Mouse (Mus musculus) liver, postnatal 0 days (tissue): ENCODE measurements around the gene Pacsin3. TPM values are rescaled to one million over a fixed set of nuclear protein-coding genes. Genes with fewer than 3 reads are reported as not detected.

Source experiments
- ATAC-seq: fragments of 200-750 bp; cut with Nextera tagmentation; 2 replicates; pipeline ENCODE4 v1.8.0; 2017; ENCODE audit warnings: mild to moderate bottlenecking, moderate library complexity
- DNase-seq: peaks from one replicate; pipeline ENCODE4 v3.0.0-alpha.2; 2016
- H3K27ac ChIP-seq: fragments of 300-500 bp; sonication (generic); 2 replicates; pipeline ENCODE4 v1.5.1; 2014; ENCODE audit warnings: antibody characterized with exemption, moderate library complexity, mild to moderate bottlenecking, low read depth
- H3K27me3 ChIP-seq: fragments of 300-500 bp; sonication (generic); 2 replicates; pipeline ENCODE4 v1.6.1; 2014; ENCODE audit warnings: low read length, control low read depth, mixed read lengths; ENCODE audit not compliant: insufficient read depth
- H3K36me3 ChIP-seq: fragments of 300-500 bp; sonication (generic); replicated peaks from 2 replicates; pipeline ENCODE4 v1.6.1; 2014; ENCODE audit warnings: mild to moderate bottlenecking, control low read depth, low read length, moderate library complexity, mixed read lengths; ENCODE audit not compliant: insufficient read depth
- H3K4me1 ChIP-seq: fragments of 300-500 bp; sonication (generic); 2 replicates; pipeline ENCODE4 v1.6.1; 2014; ENCODE audit warnings: antibody characterized with exemption, mild to moderate bottlenecking, control low read depth; ENCODE audit not compliant: insufficient read depth
- H3K4me2 ChIP-seq: fragments of 300-500 bp; sonication (generic); 2 replicates; pipeline ENCODE4 v1.6.1; 2014; ENCODE audit warnings: low read depth, mild to moderate bottlenecking, low read length, moderate library complexity, mixed read lengths
- H3K4me3 ChIP-seq: fragments of 300-500 bp; sonication (generic); 2 replicates; pipeline ENCODE4 v1.5.1; 2014; ENCODE audit warnings: low read depth, low read length
- H3K9ac ChIP-seq: fragments of 300-500 bp; sonication (generic); replicated peaks from 2 replicates; pipeline ENCODE4 v1.6.1; 2014; ENCODE audit warnings: mild to moderate bottlenecking, moderate library complexity
- H3K9me3 ChIP-seq: fragments of 300-500 bp; sonication (generic); 2 replicates; pipeline ENCODE4 v1.6.1; 2016; ENCODE audit warnings: mild to moderate bottlenecking, control low read depth, low read length, mixed read lengths
- CTCF ChIP-seq: sonication (generic); IDR thresholded peaks from 2 replicates; pipeline ENCODE4 v1.5.1; 2016; ENCODE audit warnings: antibody characterized with exemption, low read depth
- EP300 ChIP-seq: IDR thresholded peaks from 2 replicates; pipeline ENCODE4 v1.6.1; 2016; ENCODE audit warnings: antibody characterized with exemption, low read depth, mild to moderate bottlenecking
- WGBS: fragments of 180-500 bp; shearing (Covaris S2); extraction: QIAGEN DNeasy Blood & Tissue Kit; methylation state at CpG from one replicate; pipeline ENCODE4 v1.1.7; 2014; ENCODE audit not compliant: insufficient replicate concordance; 5-methylcytosine and 5-hydroxymethylcytosine counted together
- polyA plus RNA-seq: library from polyadenylated mRNA; unstranded; fragments of >200 nt; fragmentation: Nextera tagmentation; extraction: Ambion mirVana; gene quantifications from 2 replicates; pipeline ENCODE4 v1.2.1, GENCODE M21; 2015

The Pacsin3 gene
- polyA plus RNA-seq, 1 experiment from 2014 or later, result 27.8 TPM

DNA sequence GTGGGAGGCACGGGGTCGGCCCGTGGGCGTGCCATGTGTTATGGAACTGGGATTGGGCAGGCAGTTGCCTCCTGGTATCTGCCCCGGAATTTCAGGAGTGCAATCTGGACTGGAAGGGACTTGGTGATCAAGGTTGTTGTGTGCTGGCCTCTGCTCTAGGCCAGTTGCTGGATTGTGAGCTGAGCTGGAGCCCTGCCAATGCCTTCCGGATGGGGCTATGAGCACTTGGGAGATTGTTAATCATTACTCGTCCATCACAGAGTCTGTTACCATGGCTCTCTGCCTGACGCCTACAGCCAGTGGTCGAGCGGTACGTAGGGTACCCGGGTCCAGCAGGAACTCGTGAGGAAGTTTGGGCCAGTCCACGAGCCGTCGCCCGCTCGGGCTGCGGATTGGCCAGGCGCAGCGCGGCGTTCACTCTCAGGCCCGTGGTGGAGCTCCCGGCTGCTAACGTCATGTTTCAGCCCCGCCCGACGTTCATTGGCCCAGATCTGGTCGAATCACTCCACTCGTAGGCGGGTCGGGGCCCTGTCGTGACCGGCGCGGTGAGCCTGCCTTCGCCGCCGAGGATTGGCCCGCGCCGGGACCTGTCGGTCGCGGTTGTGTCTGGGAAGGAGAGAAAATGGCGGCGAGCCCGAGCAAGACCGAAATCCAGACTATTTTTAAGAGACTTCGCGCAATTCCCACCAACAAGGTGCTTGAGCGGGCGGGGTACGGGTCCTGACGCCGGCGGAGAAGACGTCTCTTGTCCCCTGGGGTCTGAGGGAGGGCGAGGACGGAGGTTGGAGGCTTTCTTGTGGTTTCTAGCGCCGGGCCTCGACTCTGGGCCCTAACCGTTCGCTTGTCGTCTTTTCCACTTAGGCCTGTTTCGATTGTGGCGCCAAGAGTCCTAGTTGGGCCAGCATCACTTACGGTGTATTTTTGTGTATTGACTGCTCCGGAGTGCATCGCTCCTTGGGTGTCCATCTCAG lies 9.2 kb downstream of the Pacsin3 start, which contains the start of gene Arfgap2:
TSS of gene Arfgap2 (plus strand) at position 264 of the 971 bp plus-strand sequence.
- peak within 1 kb of the TSS; percentile 66 for H3K4me3 ChIP-seq
- H3K9me3 ChIP-seq, result no peaks in the 10 kb centered on the region
- DNase-seq (peak; percentile 98), ATAC-seq (peak; percentile 95)
- WGBS, result 2% methylated on average over 68 of the region's 72 CpGs
- H3K9ac ChIP-seq, result peak within 1 kb of the TSS; percentile 81
- H3K27ac ChIP-seq, result peak within 1 kb of the TSS; percentile 94
- no peak for TF ChIP-seq CTCF
- TF ChIP-seq EP300, result peak; percentile 65; the same call in 1 of the 2 replicates
- H3K36me3 ChIP-seq, result peaks cover 41% of the 10 kb centered on the region
- peaks cover 34% of the 10 kb centered on the region for H3K4me1 ChIP-seq
- no peaks in the 10 kb centered on the region for H3K27me3 ChIP-seq
- H3K4me2 ChIP-seq, result peak within 1 kb of the TSS; percentile 91

DNA sequence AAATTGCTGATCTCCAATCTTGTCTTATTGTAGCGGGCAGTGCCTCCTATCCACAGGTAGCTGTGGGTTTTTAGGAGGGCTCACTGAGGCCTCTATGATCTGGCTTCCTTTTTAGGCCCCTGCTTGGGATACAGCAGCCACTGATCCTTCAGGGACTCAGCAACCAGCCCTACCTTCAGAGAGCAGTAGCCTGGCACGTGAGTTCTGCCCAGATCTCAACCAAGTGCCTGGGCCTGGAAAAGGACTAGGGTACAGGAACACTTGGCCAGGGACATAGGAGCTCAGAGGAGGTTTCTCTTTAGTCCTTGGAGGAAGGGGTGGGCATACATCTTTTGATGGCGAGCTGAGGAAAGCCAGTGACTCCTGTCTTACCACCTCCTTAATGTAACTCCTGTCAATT lies 12.3 kb downstream of the Pacsin3 start:
- ATAC-seq, result no peak
- TF ChIP-seq CTCF (no peak), EP300 (no peak)
- Histone ChIP-seq H3K27ac (peak overlapping the region; percentile 94), H3K4me2 (peak overlapping the region; percentile 57; the same call in 1 of the 2 replicates), H3K9me3 (no peaks in the 10 kb centered on the region), H3K4me3 (no peak overlapping the region), H3K27me3 (no peaks in the 10 kb centered on the region), H3K9ac (peak overlapping the region; percentile 16; the same call in 1 of the 2 replicates), H3K36me3 (peaks cover 64% of the 10 kb centered on the region), H3K4me1 (peaks cover 41% of the 10 kb centered on the region)
- 87% methylated on average over 3 of the region's 3 CpGs for WGBS
- DNase-seq, result no peak

DNA sequence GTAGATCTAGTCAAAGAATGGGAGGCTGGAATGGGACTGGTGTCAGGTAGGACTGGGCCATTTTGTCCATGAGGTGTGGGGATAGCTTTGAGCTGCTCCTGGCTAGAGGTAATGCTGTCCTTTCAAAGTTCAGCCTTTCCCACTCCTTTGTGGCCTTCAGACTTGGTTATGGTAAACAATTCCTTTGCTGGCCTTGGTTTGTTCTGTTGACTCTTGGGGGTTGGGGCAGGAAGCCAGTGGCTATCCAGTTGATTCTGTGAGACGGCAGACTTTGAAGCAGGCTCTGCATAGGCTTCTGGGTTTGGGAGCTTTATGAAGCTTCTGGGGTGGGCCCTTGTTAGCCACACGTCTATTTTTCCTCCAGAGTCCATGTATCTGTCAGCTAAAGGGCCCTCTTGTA lies 13.0 kb downstream of the Pacsin3 start:
- H3K9me3 ChIP-seq, result no peaks in the 10 kb centered on the region
- H3K4me1 ChIP-seq, result peaks cover 37% of the 10 kb centered on the region
- TF ChIP-seq EP300 (0 out of 2 replicates have a peak, but pooled peaks have one; percentile 25), CTCF (no peak)
- 0 out of 2 replicates have a peak overlapping the region, but pooled peaks have one; percentile 3 for H3K4me3 ChIP-seq
- 48% methylated on average over 2 of the region's 2 CpGs for WGBS
- H3K36me3 ChIP-seq, result peaks cover 66% of the 10 kb centered on the region
- peak overlapping the region; percentile 94 for H3K27ac ChIP-seq
- DNase-seq (peak; percentile 58), ATAC-seq (peak; percentile 13)
- H3K9ac ChIP-seq, result peak overlapping the region; percentile 34; the same call in 1 of the 2 replicates
- peak overlapping the region; percentile 57 for H3K4me2 ChIP-seq
- H3K27me3 ChIP-seq, result no peaks in the 10 kb centered on the region

DNA sequence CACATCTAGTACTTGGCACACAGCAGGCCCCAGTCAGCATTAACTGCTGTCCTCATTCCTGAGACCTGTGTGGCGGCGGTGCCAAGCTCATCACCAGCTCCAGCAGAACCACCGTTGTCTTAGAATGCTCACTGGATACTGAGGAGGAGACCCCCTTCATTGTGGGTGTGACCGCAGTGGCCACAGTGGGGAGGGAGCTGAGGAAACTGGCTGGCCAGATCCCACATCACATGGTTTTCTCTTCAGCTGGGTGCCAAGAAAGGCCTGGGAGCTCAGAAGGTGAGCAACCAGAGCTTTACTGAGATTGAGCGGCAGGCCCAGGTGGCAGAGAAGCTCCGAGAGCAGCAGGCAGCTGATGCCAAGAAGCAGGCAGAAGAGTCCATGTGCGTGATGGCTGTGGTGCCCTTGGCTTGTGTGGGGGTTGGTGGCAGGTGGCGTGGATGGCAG lies 14.0 kb downstream of the Pacsin3 start:
- H3K9ac ChIP-seq, result peak overlapping the region; percentile 48

DNA sequence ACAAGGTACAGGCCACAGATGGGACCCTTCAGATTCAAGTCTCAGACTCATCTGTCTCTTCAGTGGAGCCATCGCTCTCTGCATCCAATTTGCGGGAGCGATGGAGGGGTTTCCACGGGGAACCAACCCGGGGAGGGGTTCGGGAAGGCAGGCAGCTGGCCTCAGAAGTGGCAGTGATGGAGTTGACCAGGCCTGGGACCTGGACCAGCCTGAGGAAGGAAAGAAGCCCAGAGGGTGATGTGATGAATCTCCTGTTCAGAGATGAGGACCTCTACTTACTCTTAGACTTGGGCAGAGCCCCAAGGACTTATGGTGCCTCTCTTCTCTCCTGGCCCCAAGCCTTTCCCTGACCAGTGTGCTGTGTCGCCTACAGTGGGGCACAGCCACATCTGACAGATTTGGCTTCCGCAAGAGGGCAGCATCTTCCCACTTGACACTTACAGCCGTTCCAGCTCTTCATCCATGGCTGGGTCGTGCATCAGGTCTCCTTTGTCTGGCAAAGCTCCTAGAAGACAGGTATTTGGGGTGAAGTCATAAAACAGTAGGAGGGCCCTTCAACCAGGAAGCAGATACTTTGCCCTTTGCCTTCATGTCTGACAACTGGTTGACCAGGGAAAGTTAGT lies 23.1 kb downstream of the Pacsin3 start:
- 40% methylated on average over 10 of the region's 10 CpGs for WGBS
- Histone ChIP-seq H3K27ac (no peak overlapping the region), H3K27me3 (no peaks in the 10 kb centered on the region), H3K9me3 (no peaks in the 10 kb centered on the region), H3K9ac (no peak overlapping the region), H3K4me1 (no peaks in the 10 kb centered on the region), H3K4me2 (no peak overlapping the region), H3K4me3 (no peak overlapping the region), H3K36me3 (peaks cover 29% of the 10 kb centered on the region)
- peak; percentile 46 for ATAC-seq
- TF ChIP-seq EP300, result no peak
- peak; percentile 76 for TF ChIP-seq CTCF
- DNase-seq, result peak; percentile 54

More for the DNA sequence above, 14.0 kb downstream of the Pacsin3 start:
- 91% methylated on average over 8 of the region's 8 CpGs for WGBS
- Histone ChIP-seq H3K27ac (peak overlapping the region; percentile 94), H3K27me3 (no peaks in the 10 kb centered on the region), H3K4me2 (peak overlapping the region; percentile 57), H3K9me3 (no peaks in the 10 kb centered on the region), H3K4me1 (peaks cover 27% of the 10 kb centered on the region), H3K4me3 (no peak overlapping the region), H3K36me3 (peaks cover 76% of the 10 kb centered on the region)
- DNase-seq (no peak), ATAC-seq (no peak)
- TF ChIP-seq EP300 (no peak), CTCF (no peak)

DNA sequence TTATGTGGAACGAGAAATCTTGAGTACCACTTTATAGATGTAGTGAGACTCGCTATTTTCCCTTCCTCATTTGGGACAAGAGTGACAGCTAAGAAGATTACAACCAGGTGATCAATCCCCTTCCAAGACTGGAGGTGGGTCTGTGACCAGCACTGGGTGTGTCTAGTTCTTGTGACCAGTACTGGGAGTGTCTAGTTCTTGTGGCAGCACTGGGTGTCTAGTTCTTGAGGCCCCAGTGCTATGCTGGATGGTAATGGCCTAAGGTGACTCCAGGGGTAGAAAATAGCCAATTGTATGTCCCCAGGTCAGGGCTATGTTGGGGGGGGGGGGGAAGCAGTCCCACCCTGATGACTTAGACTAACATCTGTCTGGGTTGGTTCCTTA lies 23.6 kb downstream of the Pacsin3 start:
- ATAC-seq (no peak), DNase-seq (no peak)
- Histone ChIP-seq H3K27me3 (no peaks in the 10 kb centered on the region), H3K4me2 (no peak overlapping the region), H3K36me3 (peaks cover 24% of the 10 kb centered on the region), H3K9me3 (no peaks in the 10 kb centered on the region), H3K4me3 (no peak overlapping the region), H3K9ac (no peak overlapping the region), H3K27ac (no peak overlapping the region), H3K4me1 (no peaks in the 10 kb centered on the region)
- 67% methylated on average over 2 of the region's 2 CpGs for WGBS
- TF ChIP-seq CTCF (no peak), EP300 (no peak)
